Mouse (Mus musculus) CH12.LX (cell line): ENCODE data around the gene Fgfr2. TPM values are rescaled to one million over a fixed set of nuclear protein-coding genes. Genes with fewer than 3 reads are reported as not detected.

Source experiments
- DNase-seq: peaks from one replicate; pipeline ENCODE4 v3.0.0-alpha.2; 2013; ENCODE audit errors: extremely low read depth
- H3K27ac ChIP-seq: 2 replicates; pipeline ENCODE4 v1.5.1; 2012; ENCODE audit warnings: low read depth, mild to moderate bottlenecking, control low read depth, moderate library complexity; ENCODE audit not compliant: insufficient read depth
- H3K27me3 ChIP-seq: replicated peaks from 2 replicates; pipeline ENCODE3; 2012; ENCODE audit warnings: inconsistent platforms
- H3K36me3 ChIP-seq, 2 experiments: replicated peaks in 1 of 2; 2 replicates each; pipeline versions ENCODE3 to v1.6.1; 2012; ENCODE audit warnings: inconsistent platforms in 1 of 2, low read length in 1 of 2, mild to moderate bottlenecking in 1 of 2, mixed read lengths in 1 of 2, moderate library complexity in 1 of 2; ENCODE audit not compliant: control insufficient read depth in 1 of 2, insufficient read depth in 1 of 2
- H3K4me1 ChIP-seq, 2 experiments: 2 replicates each; pipeline ENCODE4 v1.6.1; 2012; ENCODE audit warnings: inconsistent platforms in 1 of 2, moderate library complexity in 1 of 2; ENCODE audit not compliant: insufficient read depth in 2 of 2, control insufficient read depth in 1 of 2
- H3K4me2 ChIP-seq: 2 replicates; pipeline ENCODE4 v1.6.1; 2012; ENCODE audit warnings: low read depth, mild to moderate bottlenecking, control low read depth; ENCODE audit not compliant: poor library complexity, insufficient read depth, severe bottlenecking
- H3K4me3 ChIP-seq, 3 experiments: fragments of 150-350 bp in 1 of 3; sonication (generic) in 1 of 3; replicated peaks in 1 of 3; 2 replicates each; pipeline versions ENCODE3 to v1.5.1; 2011 to 2012; ENCODE audit warnings: low read depth in 2 of 3, low read length in 2 of 3, mild to moderate bottlenecking in 2 of 3, moderate library complexity in 2 of 3, control low read depth in 1 of 3, improper control_type of control experiment in 1 of 3, inconsistent platforms in 1 of 3, mixed read lengths in 1 of 3; ENCODE audit not compliant: poor library complexity in 1 of 3
- H3K79me2 ChIP-seq: replicated peaks from 2 replicates; pipeline ENCODE4 v1.6.1; 2012; ENCODE audit warnings: mild to moderate bottlenecking, moderate library complexity; ENCODE audit not compliant: control insufficient read depth, poor library complexity, insufficient read depth, severe bottlenecking; ENCODE audit errors: extremely low read depth
- H3K9ac ChIP-seq: 2 replicates; pipeline ENCODE4 v1.6.1; 2012; ENCODE audit warnings: low read depth, mild to moderate bottlenecking, control low read depth, moderate library complexity; ENCODE audit not compliant: insufficient read depth
- H3K9me3 ChIP-seq: replicated peaks from 2 replicates; pipeline ENCODE3; 2012; ENCODE audit warnings: low read length, inconsistent platforms, mixed read lengths
- CHD1 ChIP-seq: IDR thresholded peaks from 2 replicates; pipeline ENCODE4 v1.6.1; 2012; ENCODE audit warnings: low read depth, low read length, improper control_type of control experiment, inconsistent platforms
- E2F4 ChIP-seq: IDR thresholded peaks from 2 replicates; pipeline ENCODE4 v1.6.1; 2011; ENCODE audit warnings: low read depth, low read length, improper control_type of control experiment; ENCODE audit not compliant: insufficient replicate concordance
- HCFC1 ChIP-seq: IDR thresholded peaks from 2 replicates; pipeline ENCODE4 v1.6.1; 2012; ENCODE audit warnings: low read depth, mild to moderate bottlenecking, inconsistent platforms, low read length, improper control_type of control experiment
- JUN ChIP-seq: IDR thresholded peaks from 2 replicates; pipeline ENCODE4 v1.6.1; 2011; ENCODE audit warnings: low read depth, mild to moderate bottlenecking, low read length, improper control_type of control experiment, moderate library complexity; ENCODE audit not compliant: insufficient read depth
- JUND ChIP-seq: conservative IDR thresholded peaks from 2 replicates; pipeline ENCODE4 v1.6.1; 2011; ENCODE audit warnings: low read depth, low read length, improper control_type of control experiment
- KAT2A ChIP-seq: IDR thresholded peaks from 2 replicates; pipeline ENCODE4 v1.6.1; 2012; ENCODE audit warnings: low read length, improper control_type of control experiment, inconsistent platforms; ENCODE audit not compliant: insufficient replicate concordance
- MAZ ChIP-seq: IDR thresholded peaks from 2 replicates; pipeline ENCODE4 v1.6.1; 2012; ENCODE audit warnings: low read depth, mild to moderate bottlenecking, inconsistent platforms, low read length, improper control_type of control experiment, moderate library complexity
- MYC ChIP-seq: IDR thresholded peaks from 2 replicates; pipeline ENCODE4 v1.6.1; 2011; ENCODE audit warnings: low read depth, mild to moderate bottlenecking, improper control_type of control experiment, low read length
- NRF1 ChIP-seq: IDR thresholded peaks from 2 replicates; pipeline ENCODE4 v1.6.1; 2014; ENCODE audit warnings: low read depth, mild to moderate bottlenecking, inconsistent platforms, low read length, improper control_type of control experiment, moderate library complexity
- POLR2AphosphoS2 ChIP-seq: IDR thresholded peaks from 2 replicates; pipeline ENCODE4 v1.6.1; 2011; ENCODE audit warnings: low read depth, low read length, improper control_type of control experiment
- RAD21 ChIP-seq: IDR thresholded peaks from 2 replicates; pipeline ENCODE4 v1.6.1; 2011; ENCODE audit warnings: low read depth, mild to moderate bottlenecking, low read length, improper control_type of control experiment, moderate library complexity
- RCOR1 ChIP-seq: conservative IDR thresholded peaks from 2 replicates; pipeline ENCODE4 v1.6.1; 2012; ENCODE audit warnings: low read depth, mild to moderate bottlenecking, inconsistent platforms, low read length, improper control_type of control experiment
- SIN3A ChIP-seq: IDR thresholded peaks from 2 replicates; pipeline ENCODE4 v1.6.1; 2012; ENCODE audit warnings: low read length, improper control_type of control experiment, inconsistent platforms
- SMC3 ChIP-seq: IDR thresholded peaks from 2 replicates; pipeline ENCODE4 v1.6.1; 2011; ENCODE audit warnings: low read depth, low read length, improper control_type of control experiment
- TCF12 ChIP-seq: IDR thresholded peaks from 2 replicates; pipeline ENCODE4 v1.6.1; 2014; ENCODE audit warnings: low read depth, mild to moderate bottlenecking, inconsistent platforms, low read length, improper control_type of control experiment
- ZC3H11A ChIP-seq: IDR thresholded peaks from 2 replicates; pipeline ENCODE4 v1.6.1; 2012; ENCODE audit warnings: low read depth, mild to moderate bottlenecking, inconsistent platforms, low read length, improper control_type of control experiment
- ZMIZ1 ChIP-seq: IDR thresholded peaks from 2 replicates; pipeline ENCODE4 v1.6.1; 2012; ENCODE audit warnings: low read depth, mild to moderate bottlenecking, inconsistent platforms, low read length, improper control_type of control experiment
- ZNF384 ChIP-seq: IDR thresholded peaks from 2 replicates; pipeline ENCODE4 v1.6.1; 2012; ENCODE audit warnings: low read depth, low read length, improper control_type of control experiment, inconsistent platforms
- dilution Hi-C: fragments of 300-500 bp; cut with MboI; formaldehyde crosslinking; loops from 2 replicates; pipeline ENCODE4 v1.14.3; 2020; ENCODE audit warnings: low sequenced_read_pairs; ENCODE audit not compliant: extremely low pct_unique_long_range_greater_than_20kb, extremely low pct_ligation_motif_present
- in situ Hi-C: fragments of 300-500 bp; cut with MboI; formaldehyde crosslinking; loops from 3 replicates; pipeline ENCODE4 v1.14.3; 2019; ENCODE audit warnings: low sequenced_read_pairs, low pct_ligation_motif_present, low pct_unique_long_range_greater_than_20kb, mixed read lengths
- polyA plus RNA-seq: library from polyadenylated mRNA; unstranded; fragments of >175 nt; gene quantifications from 2 replicates; pipeline ENCODE4 v1.2.1, GENCODE M21; 2012; ENCODE audit warnings: low read depth; ENCODE audit not compliant: insufficient read length
- total RNA-seq, 2 experiments: library from RNA; depleted of rRNA; stranded (reverse); fragments of 300-350 nt in 1 of 2; fragments of >200 nt in 1 of 2; gene quantifications; 2 replicates each; pipeline ENCODE4 v1.2.3; 2012 to 2014

The Fgfr2 gene
- total and polyA plus RNA-seq, 3 experiments: not detected

DNA sequence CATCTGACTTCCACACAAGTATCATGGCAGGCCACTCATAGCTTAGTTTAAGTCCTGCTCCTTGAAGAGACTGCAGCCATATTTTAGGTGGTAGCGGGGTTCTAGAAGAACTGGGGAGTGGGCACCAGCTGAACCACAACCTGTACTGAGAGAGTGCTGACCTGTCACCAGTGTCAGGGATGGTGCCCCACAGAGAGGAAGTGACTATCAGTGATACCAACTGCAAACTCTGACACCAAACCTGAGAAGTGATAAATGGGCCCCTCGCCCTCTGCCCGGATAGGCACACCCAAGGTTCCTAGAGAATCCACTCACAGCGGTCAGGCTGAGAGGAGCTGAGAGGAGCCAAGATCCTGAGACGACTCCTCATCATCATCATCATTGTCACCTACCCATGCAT lies 318.2 kb downstream of the Fgfr2 start:
- no peak overlapping the region for H3K9ac ChIP-seq
- no peak overlapping the region for H3K4me2 ChIP-seq
- dilution Hi-C loops (no loop called here), in situ Hi-C loops (loop anchor here (5.0 kb wide), 2 partner anchors 38 to 133 kb away; no protein-coding TSS in a partner anchor)
- no peaks in the 10 kb centered on the region for H3K27me3 ChIP-seq
- H3K36me3 ChIP-seq: peaks cover 14 to 67% of the 10 kb centered on the region in 2 experiments
- H3K79me2 ChIP-seq: peaks cover 64% of the 10 kb centered on the region
- H3K9me3 ChIP-seq: no peaks in the 10 kb centered on the region
- peaks cover 33 to 97% of the 10 kb centered on the region in 2 experiments for H3K4me1 ChIP-seq
- H3K27ac ChIP-seq: no peak overlapping the region
- H3K4me3 ChIP-seq: no peak overlapping the region
- TF ChIP-seq JUND (no peak), NRF1 (no peak), RAD21 (no peak), E2F4 (no peak), SIN3A (no peak), SMC3 (no peak), HCFC1 (no peak), KAT2A (no peak), ZC3H11A (no peak)
- no peak for DNase-seq

DNA sequence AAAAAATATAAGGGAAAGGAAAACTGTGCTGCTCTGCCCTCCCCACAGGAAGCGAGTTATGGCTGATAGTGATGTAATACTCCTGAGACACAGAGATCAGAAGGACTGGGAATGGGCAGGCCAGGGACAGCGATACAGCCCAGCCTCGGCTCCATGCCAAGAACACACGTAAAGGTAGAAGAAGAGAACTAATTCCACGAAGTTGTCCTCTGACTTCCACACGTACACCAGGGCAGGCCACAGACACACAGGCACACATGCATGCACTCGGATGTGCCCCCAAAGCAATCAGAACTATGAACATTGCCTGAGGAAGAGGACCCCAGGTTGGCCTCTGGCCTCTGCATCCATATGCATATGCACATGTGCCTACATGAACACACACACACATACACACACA lies 318.7 kb downstream of the Fgfr2 start:
- no peak overlapping the region for H3K9ac ChIP-seq
- H3K27ac ChIP-seq: no peak overlapping the region
- H3K36me3 ChIP-seq: peaks cover 14 to 72% of the 10 kb centered on the region in 2 experiments
- no peaks in the 10 kb centered on the region for H3K9me3 ChIP-seq
- H3K4me2 ChIP-seq: no peak overlapping the region
- no peaks in the 10 kb centered on the region for H3K27me3 ChIP-seq
- in situ Hi-C loops: no loop called here
- no peak for DNase-seq
- peaks cover 60% of the 10 kb centered on the region for H3K79me2 ChIP-seq
- H3K4me3 ChIP-seq: no peak overlapping the region
- H3K4me1 ChIP-seq: peaks cover 34 to 97% of the 10 kb centered on the region in 2 experiments
- dilution Hi-C loops: no loop called here
- TF ChIP-seq ZNF384 (no peak), MYC (no peak), POLR2AphosphoS2 (no peak), ZMIZ1 (no peak), RAD21 (no peak), TCF12 (no peak), MAZ (no peak), RCOR1 (no peak), CHD1 (no peak), JUN (no peak)
- TF ChIP-seq, all 38 proteins: peak for 0
